Mouse (Mus musculus) spleen, embryonic (tissue): Measurements from ENCODE around the gene D130043K22Rik.

Source experiments
- CTCF ChIA-PET: fragments of 350-600 bp; sonication (Branson Sonifier 250); formaldehyde crosslinking; loops from one replicate; lab custom pipeline; 2022; lab: Charles Lee

Gene D130043K22Rik

GRCm38 (mm10) chr13:24892516-24892915 lies 47.6 kb downstream of the D130043K22Rik start:
- CTCF ChIA-PET, result no interaction called here

GRCm38 (mm10) chr13:24893880-24894279 lies 48.9 kb downstream of the D130043K22Rik start:
- CTCF ChIA-PET, result no interaction called here

GRCm38 (mm10) chr13:24901916-24902315 lies 57.0 kb downstream of the D130043K22Rik start:
- CTCF ChIA-PET, result no interaction called here

- CTCF ChIA-PET, result no interaction called here
Measured at GRCm38 (mm10) chr13:24903412-24903811, 58.5 kb downstream of the D130043K22Rik start.

GRCm38 (mm10) chr13:24905422-24905821 lies 60.5 kb downstream of the D130043K22Rik start:
- CTCF ChIA-PET, result no interaction called here

GRCm38 (mm10) chr13:24906831-24907570 lies 62.1 kb downstream of the D130043K22Rik start:
- CTCF ChIA-PET, result no interaction called here

- CTCF ChIA-PET, result no interaction called here
Measured at GRCm38 (mm10) chr13:24909112-24909511, 64.2 kb downstream of the D130043K22Rik start.

- CTCF ChIA-PET, result no interaction called here
Measured at GRCm38 (mm10) chr13:24913576-24913975, 68.6 kb downstream of the D130043K22Rik start.

- CTCF ChIA-PET, result interaction anchor here (0.6 kb wide), 1 partner anchor 40 kb away, joined by 3 read pairs; no protein-coding TSS in a partner anchor
Measured at GRCm38 (mm10) chr13:24914915-24915314, 70.0 kb downstream of the D130043K22Rik start.

GRCm38 (mm10) chr13:24915831-24916230 lies 70.9 kb downstream of the D130043K22Rik start:
- CTCF ChIA-PET, result no interaction called here

- CTCF ChIA-PET, result interaction anchor here (0.5 kb wide), 1 partner anchor 55 kb away, joined by 3 read pairs; no protein-coding TSS in a partner anchor
Measured at GRCm38 (mm10) chr13:24920333-24920977, 75.5 kb downstream of the D130043K22Rik start.

- CTCF ChIA-PET, result no interaction called here
Measured at GRCm38 (mm10) chr13:24921281-24921680, 76.3 kb downstream of the D130043K22Rik start.

GRCm38 (mm10) chr13:24923991-24924390 lies 79.1 kb downstream of the D130043K22Rik start:
- CTCF ChIA-PET, result interaction anchor here (0.6 kb wide), 1 partner anchor 80 kb away, joined by 3 read pairs; no protein-coding TSS in a partner anchor

GRCm38 (mm10) chr13:24930591-24930990 lies 85.7 kb downstream of the D130043K22Rik start:
- CTCF ChIA-PET, result interaction anchor here (0.8 kb wide), 1 partner anchor 9 kb away, joined by 4 read pairs; no protein-coding TSS in a partner anchor

- CTCF ChIA-PET, result interaction anchor here (0.5 to 0.6 kb wide), 2 partner anchors 13 to 843 kb away, joined by 3 to 5 read pairs; no protein-coding TSS in a partner anchor
Measured at GRCm38 (mm10) chr13:24933199-24933598, 88.3 kb downstream of the D130043K22Rik start.

GRCm38 (mm10) chr13:24936772-24937107 lies 91.8 kb downstream of the D130043K22Rik start:
- CTCF ChIA-PET, result interaction anchor here (0.9 kb wide), 1 partner anchor 240 kb away, joined by 3 read pairs; no protein-coding TSS in a partner anchor

- CTCF ChIA-PET, result interaction anchor here (0.9 kb wide), 1 partner anchor 241 kb away, joined by 3 read pairs; no protein-coding TSS in a partner anchor
Measured at GRCm38 (mm10) chr13:24937108-24937838, 92.3 kb downstream of the D130043K22Rik start, which contains the start of gene Aldh5a1. Gene Aldh5a1 (minus strand): TSS chr13:24937661.

- CTCF ChIA-PET, result no interaction called here
Measured at GRCm38 (mm10) chr13:24937839-24938166, 92.9 kb downstream of the D130043K22Rik start.

- CTCF ChIA-PET, result no interaction called here
Measured at GRCm38 (mm10) chr13:24938683-24939082, 93.7 kb downstream of the D130043K22Rik start.

GRCm38 (mm10) chr13:24939472-24939871 lies 94.5 kb downstream of the D130043K22Rik start:
- CTCF ChIA-PET, result no interaction called here

- CTCF ChIA-PET, result interaction anchor here (0.6 kb wide), 1 partner anchor 24 kb away, joined by 6 read pairs; no protein-coding TSS in a partner anchor
Measured at GRCm38 (mm10) chr13:24942512-24943282, 97.8 kb downstream of the D130043K22Rik start, which contains the start of gene Gpld1. Gene Gpld1 (plus strand): TSS chr13:24943152.
